Mouse (Mus musculus) brain, embryonic 14.5 days (tissue): ENCODE measurements around the gene Map3k10.

Experiments
- CTCF ChIP-seq: fragments of 200-500 bp; IDR thresholded peaks from 2 replicates; pipeline ENCODE4 v1.5.1; 2012; ENCODE audit warnings: inconsistent platforms, mild to moderate bottlenecking, moderate library complexity, borderline replicate concordance; ENCODE audit not compliant: insufficient read depth, insufficient read length; ENCODE audit errors: extremely low read depth
- POLR2A ChIP-seq: fragments of 200-500 bp; IDR thresholded peaks from 2 replicates; pipeline ENCODE4 v1.6.1; 2012; ENCODE audit warnings: mild to moderate bottlenecking, inconsistent platforms, borderline replicate concordance; ENCODE audit not compliant: poor library complexity, insufficient read depth, insufficient read length, severe bottlenecking; ENCODE audit errors: extremely low read depth

DNA sequence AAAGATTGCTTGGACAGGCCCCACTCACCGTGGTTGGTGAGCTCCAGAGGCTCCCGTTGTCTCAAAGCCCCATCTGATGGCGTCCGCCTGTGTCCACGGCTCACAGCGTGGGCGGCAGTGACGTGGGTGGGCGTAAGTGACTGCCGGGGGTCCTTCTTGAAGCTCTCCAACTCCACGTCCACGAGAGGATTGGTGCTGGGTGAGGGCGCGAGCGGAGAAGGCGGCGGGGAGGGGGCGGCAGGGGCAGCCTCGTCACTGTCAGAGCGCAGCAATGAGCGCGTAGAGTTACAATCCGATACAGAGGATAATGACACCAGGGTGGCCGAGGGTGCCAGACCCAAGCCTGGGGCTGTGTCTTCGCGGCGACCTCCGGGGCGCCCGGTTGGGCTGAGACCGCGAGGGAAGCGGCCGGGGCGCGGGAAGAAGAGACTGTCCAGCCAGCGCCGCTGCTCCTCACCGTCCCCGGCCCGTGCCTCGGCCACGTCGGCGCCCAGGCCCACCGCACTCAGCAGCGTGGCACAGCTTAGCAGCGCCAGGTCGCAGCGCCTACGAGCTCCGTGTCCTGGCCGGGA lies 16.5 kb downstream of the Map3k10 start:
- no peak for TF ChIP-seq POLR2A
- TF ChIP-seq CTCF, result no peak
